Mouse (Mus musculus): Measurements from ENCODE around the gene Cchcr1. TPM values are rescaled to one million over a fixed set of nuclear protein-coding genes. Genes with fewer than 3 reads are reported as not detected.

The Cchcr1 gene
- polyA plus RNA-seq, 1 experiment from 2014 or later, result 14.8 TPM

GRCm38 (mm10) chr17:35547465-35547864, 30.6 kb downstream of the Cchcr1 start:
- H3K4me2 ChIP-seq (replicated peaks), result no peak overlapping the region
- H3K36me3 ChIP-seq, result no peaks in the 10 kb centered on the region
- H3K9ac ChIP-seq, result no peak overlapping the region
- H3K27ac ChIP-seq, result no peak overlapping the region
- 71% methylated on average over 2 of the region's 2 CpGs for WGBS
- no peak for ATAC-seq (ENCODE audit: low FRiP score)
- H3K9me3 ChIP-seq (replicated peaks), result no peaks in the 10 kb centered on the region
- no peak overlapping the region for H3K4me3 ChIP-seq
- peaks cover 26% of the 10 kb centered on the region for H3K4me1 ChIP-seq
- H3K27me3 ChIP-seq, result 0 out of 2 replicates have a peak, but pooled peaks cover 6% of the 10 kb centered on the region

DNA sequence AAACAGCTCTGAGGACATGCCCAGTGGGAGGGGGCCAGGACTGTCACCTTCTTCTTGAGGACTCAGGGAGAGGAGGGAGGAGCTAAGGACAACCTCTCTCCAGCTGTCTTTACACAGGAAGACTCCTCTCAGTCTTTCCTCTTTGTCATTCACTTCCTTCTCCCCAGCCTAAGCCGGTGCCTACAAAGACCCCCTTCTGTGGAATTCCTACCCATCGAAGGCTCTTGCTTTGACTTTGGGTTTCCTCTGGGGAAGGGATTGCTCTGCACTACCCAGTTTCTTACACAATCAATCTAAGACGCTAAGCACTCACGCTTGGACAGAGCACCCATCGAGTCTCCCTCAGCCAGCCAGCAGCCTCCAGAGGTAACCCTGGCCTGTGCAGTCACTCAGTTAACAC, 31.7 kb downstream of the Cchcr1 start:
- no peak overlapping the region for H3K4me2 ChIP-seq (replicated peaks)
- WGBS, result 15% methylated on average over 5 of the region's 5 CpGs
- H3K27me3 ChIP-seq, result 0 out of 2 replicates have a peak, but pooled peaks cover 6% of the 10 kb centered on the region
- H3K36me3 ChIP-seq, result no peaks in the 10 kb centered on the region
- no peak overlapping the region for H3K27ac ChIP-seq
- peaks cover 22% of the 10 kb centered on the region for H3K4me1 ChIP-seq
- H3K9me3 ChIP-seq (replicated peaks), result no peaks in the 10 kb centered on the region
- no peak overlapping the region for H3K4me3 ChIP-seq
- H3K9ac ChIP-seq, result no peak overlapping the region
- ATAC-seq (ENCODE audit: low FRiP score), result no peak

DNA sequence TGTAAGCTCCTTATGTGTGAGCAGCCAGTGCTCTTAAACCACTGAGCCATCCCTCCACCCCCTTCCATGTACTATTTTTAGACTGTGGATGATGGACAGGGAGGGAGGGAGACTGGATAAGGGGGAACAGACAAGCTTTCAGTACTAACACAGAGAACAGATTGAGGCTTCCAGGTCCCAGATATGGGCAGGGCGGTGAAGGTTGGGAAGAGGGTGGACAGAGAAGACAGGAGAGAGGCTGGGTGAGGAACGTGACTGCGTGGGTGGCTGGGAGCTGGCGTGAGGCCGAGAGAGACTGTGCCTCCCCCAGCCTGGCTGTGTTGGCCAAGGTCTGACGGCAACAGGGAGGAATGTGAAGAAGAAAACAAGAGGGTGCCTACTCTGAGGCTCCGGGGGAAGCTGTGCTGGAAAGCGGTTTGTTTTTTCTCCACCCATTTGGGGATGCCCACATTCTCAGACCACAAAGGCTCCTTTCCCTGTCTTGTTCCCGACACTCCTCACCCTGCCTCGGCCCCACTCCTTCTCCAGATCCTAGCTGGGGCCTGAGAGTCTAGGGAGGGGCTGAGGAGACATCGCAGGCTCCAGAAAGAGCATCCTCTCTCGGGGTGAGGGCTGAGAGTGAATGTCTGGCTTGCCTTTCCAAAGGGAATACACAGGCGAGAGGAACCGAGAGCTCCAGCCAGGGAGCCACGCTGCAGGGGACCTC, 32.7 kb downstream of the Cchcr1 start:
- Histone ChIP-seq H3K9me3 (replicated peaks) (no peaks in the 10 kb centered on the region), H3K4me3 (no peak overlapping the region), H3K4me1 (peaks cover 22% of the 10 kb centered on the region), H3K36me3 (no peaks in the 10 kb centered on the region), H3K27me3 (0 out of 2 replicates have a peak, but pooled peaks cover 6% of the 10 kb centered on the region), H3K27ac (peak overlapping the region; percentile 55; the same call in 1 of the 2 replicates), H3K9ac (no peak overlapping the region), H3K4me2 (replicated peaks) (no peak overlapping the region)
- ATAC-seq (ENCODE audit: low FRiP score), result no peak
- WGBS, result 48% methylated on average over 15 of the region's 15 CpGs

DNA sequence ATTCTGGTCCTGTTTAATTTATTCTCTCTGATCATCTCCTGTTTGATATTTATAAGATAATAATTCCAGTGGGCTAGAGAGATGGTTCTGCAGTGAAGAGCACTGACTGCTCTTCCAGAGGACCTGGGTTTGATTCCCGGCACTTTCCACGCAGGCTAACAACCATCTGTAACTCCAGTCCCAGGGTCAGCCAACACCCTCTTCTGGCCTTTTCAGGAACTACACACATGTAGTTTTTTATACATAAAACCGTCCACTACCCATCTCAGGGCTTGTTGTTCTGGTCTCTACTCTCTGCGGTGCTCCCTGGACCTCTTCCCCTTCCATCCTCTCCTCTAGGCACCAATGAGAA, 33.2 kb downstream of the Cchcr1 start:
- Histone ChIP-seq H3K9ac (no peak overlapping the region), H3K4me3 (no peak overlapping the region), H3K36me3 (no peaks in the 10 kb centered on the region), H3K4me2 (replicated peaks) (no peak overlapping the region), H3K4me1 (peaks cover 22% of the 10 kb centered on the region), H3K27ac (no peak overlapping the region), H3K27me3 (0 out of 2 replicates have a peak, but pooled peaks cover 6% of the 10 kb centered on the region), H3K9me3 (replicated peaks) (no peaks in the 10 kb centered on the region)
- ATAC-seq (ENCODE audit: low FRiP score), result no peak
- 95% methylated on average over 4 of the region's 4 CpGs for whole genome bisulfite sequencing

DNA sequence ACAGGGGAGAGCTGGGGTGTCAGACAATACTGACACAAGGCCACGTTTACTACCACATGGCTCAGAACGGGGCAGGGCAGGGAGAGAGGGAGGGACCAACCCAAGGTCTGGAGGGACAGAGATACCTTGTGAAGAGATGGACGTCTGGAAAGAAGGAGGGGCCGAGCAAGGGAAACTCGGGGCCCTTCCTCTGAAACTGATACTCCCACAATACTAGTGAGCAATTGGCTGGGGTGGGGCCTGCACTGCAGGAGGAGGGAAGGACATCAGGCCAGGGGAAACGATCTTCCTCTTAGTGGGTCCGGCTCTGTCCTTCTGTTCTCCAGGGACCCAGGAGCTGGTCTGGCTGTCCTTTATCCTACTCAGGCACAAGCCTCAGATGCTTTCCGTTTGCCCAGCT, 34.0 kb downstream of the Cchcr1 start:
- H3K4me1 ChIP-seq, result peaks cover 22% of the 10 kb centered on the region
- 51% methylated on average over 8 of the region's 8 CpGs for WGBS
- no peak for ATAC-seq (ENCODE audit: low FRiP score)
- H3K36me3 ChIP-seq, result no peaks in the 10 kb centered on the region
- H3K4me2 ChIP-seq (replicated peaks), result no peak overlapping the region
- H3K9ac ChIP-seq, result no peak overlapping the region
- H3K4me3 ChIP-seq, result no peak overlapping the region
- no peak overlapping the region for H3K27ac ChIP-seq
- 0 out of 2 replicates have a peak, but pooled peaks cover 6% of the 10 kb centered on the region for H3K27me3 ChIP-seq
- H3K9me3 ChIP-seq (replicated peaks), result no peaks in the 10 kb centered on the region

GRCm38 (mm10) chr17:35551881-35552414, 35.0 kb downstream of the Cchcr1 start, which contains the start of gene Cdsn:
Gene Cdsn (plus strand): TSS chr17:35552128.
- H3K4me1 ChIP-seq, result peaks cover 14% of the 10 kb centered on the region
- no peak within 1 kb of the TSS for H3K27ac ChIP-seq
- WGBS, result 72% methylated on average over 10 of the region's 10 CpGs
- H3K27me3 ChIP-seq, result 0 out of 2 replicates have a peak, but pooled peaks cover 6% of the 10 kb centered on the region
- H3K4me2 ChIP-seq (replicated peaks), result no peak within 1 kb of the TSS
- no peak within 1 kb of the TSS for H3K9ac ChIP-seq
- H3K9me3 ChIP-seq (replicated peaks), result no peaks in the 10 kb centered on the region
- no peaks in the 10 kb centered on the region for H3K36me3 ChIP-seq
- ATAC-seq (ENCODE audit: low FRiP score), result no peak
- H3K4me3 ChIP-seq, result no peak within 1 kb of the TSS

DNA sequence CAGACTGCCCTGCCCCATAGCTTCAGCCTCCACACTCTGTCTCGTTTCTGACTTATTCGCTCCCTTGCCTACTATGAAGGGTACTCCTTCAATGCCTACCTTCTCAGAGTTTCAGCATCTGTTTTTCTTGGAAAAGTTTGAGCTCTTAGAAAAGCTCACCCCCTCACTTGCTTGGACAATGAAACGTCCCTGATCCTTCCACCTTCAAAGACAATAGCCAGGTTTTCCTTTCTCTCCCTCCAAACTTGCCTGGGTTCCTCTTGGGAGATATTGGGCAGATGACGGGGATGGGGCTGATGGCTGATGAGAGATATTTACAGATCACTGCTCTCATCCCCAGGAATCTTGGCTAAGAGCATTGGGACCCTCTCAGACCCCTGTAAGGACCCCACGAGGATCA, 37.4 kb downstream of the Cchcr1 start:
- Histone ChIP-seq H3K4me1 (peaks cover 7% of the 10 kb centered on the region; the same call in 1 of the 2 replicates), H3K27me3 (0 out of 2 replicates have a peak, but pooled peaks cover 6% of the 10 kb centered on the region), H3K36me3 (no peaks in the 10 kb centered on the region), H3K4me2 (replicated peaks) (no peak overlapping the region), H3K4me3 (no peak overlapping the region), H3K9me3 (replicated peaks) (no peaks in the 10 kb centered on the region), H3K9ac (no peak overlapping the region), H3K27ac (no peak overlapping the region)
- 84% methylated on average over 5 of the region's 5 CpGs for WGBS
- no peak for ATAC-seq (ENCODE audit: low FRiP score)

DNA sequence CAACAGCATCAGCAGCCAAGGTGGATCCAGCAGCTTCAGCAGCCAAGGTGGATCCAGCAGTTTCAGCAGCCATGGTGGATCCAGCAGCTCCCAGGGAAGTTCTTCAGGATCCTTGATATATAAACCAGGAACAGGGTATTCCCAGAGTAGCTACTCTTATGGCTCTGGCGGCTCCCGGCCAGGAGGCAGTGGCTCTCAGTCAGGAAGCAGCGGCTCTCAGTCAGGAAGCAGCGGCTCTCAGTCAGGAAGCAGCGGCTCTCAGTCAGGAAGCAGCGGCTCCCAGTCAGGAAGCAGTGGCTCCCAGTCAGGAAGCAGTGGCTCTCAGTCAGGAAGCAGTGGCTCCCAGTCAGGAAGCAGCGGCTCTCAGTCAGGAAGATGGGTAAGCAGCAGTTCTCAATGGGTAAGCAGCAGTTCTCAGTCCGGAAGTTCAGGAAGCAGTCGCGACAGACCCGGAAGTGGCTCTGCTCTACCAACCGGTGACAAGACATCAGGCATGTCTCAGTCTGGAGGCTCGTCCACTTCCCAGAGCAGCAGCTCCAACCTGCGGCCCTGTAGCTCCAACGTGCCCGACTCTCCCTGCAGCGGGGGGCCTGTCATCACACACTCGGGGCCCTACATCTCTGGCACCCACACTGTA, 38.0 kb downstream of the Cchcr1 start:
- no peaks in the 10 kb centered on the region for H3K36me3 ChIP-seq
- no peak for ATAC-seq (ENCODE audit: low FRiP score)
- H3K4me1 ChIP-seq, result peaks cover 4% of the 10 kb centered on the region; the same call in 1 of the 2 replicates
- no peak overlapping the region for H3K27ac ChIP-seq
- WGBS, result 95% methylated on average over 18 of the region's 18 CpGs
- no peak overlapping the region for H3K9ac ChIP-seq
- no peak overlapping the region for H3K4me2 ChIP-seq (replicated peaks)
- H3K9me3 ChIP-seq (replicated peaks), result no peaks in the 10 kb centered on the region
- H3K27me3 ChIP-seq, result 0 out of 2 replicates have a peak, but pooled peaks cover 6% of the 10 kb centered on the region
- H3K4me3 ChIP-seq, result no peak overlapping the region

DNA sequence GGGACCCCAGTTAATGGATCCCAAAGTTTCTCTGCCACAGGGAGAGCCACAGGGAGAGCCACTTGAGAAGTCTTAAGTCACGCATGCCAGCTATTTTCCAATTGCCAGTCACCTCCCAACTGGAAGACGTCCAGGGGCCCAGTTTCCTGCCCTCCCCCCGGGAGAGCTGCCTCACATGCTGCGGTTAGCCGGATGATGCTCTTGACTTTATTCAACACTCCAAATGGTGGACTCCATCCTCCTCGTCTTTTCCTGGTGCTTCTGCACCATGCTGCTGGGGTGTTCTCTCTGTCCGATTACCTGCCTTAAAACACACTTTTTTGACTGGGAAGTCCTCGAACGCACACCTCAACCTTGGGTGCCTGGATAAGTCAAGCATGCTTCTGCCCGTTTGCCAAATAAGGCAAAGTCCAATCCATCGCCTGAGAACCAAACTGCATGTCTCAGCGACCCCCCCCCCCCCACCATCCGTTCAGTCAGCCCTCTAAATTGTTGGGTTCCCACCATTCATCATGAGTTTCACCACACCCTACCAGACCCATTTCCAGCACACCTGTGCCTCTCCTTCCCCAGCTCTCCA, 39.4 kb downstream of the Cchcr1 start:
- Histone ChIP-seq H3K27me3 (0 out of 2 replicates have a peak, but pooled peaks cover 6% of the 10 kb centered on the region), H3K36me3 (no peaks in the 10 kb centered on the region), H3K4me3 (no peak overlapping the region), H3K9ac (no peak overlapping the region), H3K9me3 (replicated peaks) (no peaks in the 10 kb centered on the region), H3K4me2 (replicated peaks) (no peak overlapping the region), H3K27ac (no peak overlapping the region), H3K4me1 (no peaks in the 10 kb centered on the region; the same call in 1 of the 2 replicates)
- 91% methylated on average over 13 of the region's 13 CpGs for WGBS
- no peak for ATAC-seq (ENCODE audit: low FRiP score)

DNA sequence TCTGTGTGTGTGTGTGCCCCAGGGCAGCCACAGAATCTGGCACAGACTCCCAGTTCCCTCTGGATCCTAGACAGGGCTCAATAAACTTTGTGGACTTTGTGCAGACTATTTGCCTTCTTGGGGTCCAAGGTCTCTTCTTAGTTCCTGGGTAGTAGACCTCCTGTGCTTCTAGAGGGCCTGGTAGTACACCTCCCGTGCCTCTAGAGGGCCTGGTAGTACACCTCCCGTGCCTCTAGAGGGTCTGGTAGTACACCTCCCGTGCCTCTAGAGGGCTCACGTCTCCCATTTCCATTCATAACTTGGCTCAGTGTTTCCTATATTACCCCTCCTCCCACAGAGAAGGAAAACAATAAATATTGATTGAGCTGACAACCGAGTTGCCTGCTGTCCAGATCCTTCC, 39.9 kb downstream of the Cchcr1 start:
- H3K4me2 ChIP-seq (replicated peaks), result no peak overlapping the region
- H3K27ac ChIP-seq, result no peak overlapping the region
- H3K9me3 ChIP-seq (replicated peaks), result no peaks in the 10 kb centered on the region
- no peak for ATAC-seq (ENCODE audit: low FRiP score)
- no peak overlapping the region for H3K4me3 ChIP-seq
- H3K4me1 ChIP-seq, result no peaks in the 10 kb centered on the region
- no peaks in the 10 kb centered on the region for H3K36me3 ChIP-seq
- H3K27me3 ChIP-seq, result 0 out of 2 replicates have a peak, but pooled peaks cover 5% of the 10 kb centered on the region
- no peak overlapping the region for H3K9ac ChIP-seq
- 32% methylated on average over 5 of the region's 5 CpGs for WGBS

DNA sequence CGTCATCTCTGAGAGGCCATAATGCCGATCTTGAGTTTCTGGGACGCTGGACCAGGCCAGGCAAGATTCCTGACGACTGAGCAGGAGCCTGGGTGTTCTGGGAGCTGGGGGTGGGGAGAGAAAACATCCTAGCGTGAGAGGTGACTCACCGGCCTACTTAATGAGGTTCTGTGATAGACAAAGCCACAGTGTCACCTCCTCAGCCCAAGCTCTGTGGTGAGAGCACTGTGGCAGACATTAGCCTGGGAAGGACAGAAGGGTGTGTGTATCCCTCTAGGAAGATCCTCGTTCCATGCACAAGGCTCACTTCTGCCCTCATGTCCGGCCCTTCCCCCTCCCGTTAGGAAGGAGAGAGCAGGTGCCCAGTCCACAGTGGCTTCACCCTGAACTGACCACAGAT, 40.5 kb downstream of the Cchcr1 start:
- no peaks in the 10 kb centered on the region for H3K36me3 ChIP-seq
- no peaks in the 10 kb centered on the region for H3K4me1 ChIP-seq
- WGBS, result 82% methylated on average over 9 of the region's 9 CpGs
- no peak for ATAC-seq (ENCODE audit: low FRiP score)
- H3K9me3 ChIP-seq (replicated peaks), result no peaks in the 10 kb centered on the region
- no peak overlapping the region for H3K4me2 ChIP-seq (replicated peaks)
- no peaks in the 10 kb centered on the region for H3K27me3 ChIP-seq
- no peak overlapping the region for H3K27ac ChIP-seq
- H3K9ac ChIP-seq, result no peak overlapping the region
- H3K4me3 ChIP-seq, result no peak overlapping the region

- H3K4me3 ChIP-seq, result no peak overlapping the region
- H3K36me3 ChIP-seq, result no peaks in the 10 kb centered on the region
- H3K4me1 ChIP-seq, result no peaks in the 10 kb centered on the region
- H3K9me3 ChIP-seq (replicated peaks), result no peaks in the 10 kb centered on the region
- H3K4me2 ChIP-seq (replicated peaks), result no peak overlapping the region
- no peak overlapping the region for H3K27ac ChIP-seq
- WGBS, result 63% methylated on average over 8 of the region's 8 CpGs
- H3K27me3 ChIP-seq, result no peaks in the 10 kb centered on the region
- no peak for ATAC-seq (ENCODE audit: low FRiP score)
- H3K9ac ChIP-seq, result no peak overlapping the region
Measured at GRCm38 (mm10) chr17:35558216-35558615, 41.3 kb downstream of the Cchcr1 start.

All from hindbrain, embryonic 12.5 days (tissue).